Mouse (Mus musculus): ENCODE results near the gene Trpm2. TPM values are rescaled to one million over a fixed set of nuclear protein-coding genes. Genes with fewer than 3 reads are reported as not detected.

Gene Trpm2
- polyA plus RNA-seq, 1 experiment = 0.17 TPM

DNA sequence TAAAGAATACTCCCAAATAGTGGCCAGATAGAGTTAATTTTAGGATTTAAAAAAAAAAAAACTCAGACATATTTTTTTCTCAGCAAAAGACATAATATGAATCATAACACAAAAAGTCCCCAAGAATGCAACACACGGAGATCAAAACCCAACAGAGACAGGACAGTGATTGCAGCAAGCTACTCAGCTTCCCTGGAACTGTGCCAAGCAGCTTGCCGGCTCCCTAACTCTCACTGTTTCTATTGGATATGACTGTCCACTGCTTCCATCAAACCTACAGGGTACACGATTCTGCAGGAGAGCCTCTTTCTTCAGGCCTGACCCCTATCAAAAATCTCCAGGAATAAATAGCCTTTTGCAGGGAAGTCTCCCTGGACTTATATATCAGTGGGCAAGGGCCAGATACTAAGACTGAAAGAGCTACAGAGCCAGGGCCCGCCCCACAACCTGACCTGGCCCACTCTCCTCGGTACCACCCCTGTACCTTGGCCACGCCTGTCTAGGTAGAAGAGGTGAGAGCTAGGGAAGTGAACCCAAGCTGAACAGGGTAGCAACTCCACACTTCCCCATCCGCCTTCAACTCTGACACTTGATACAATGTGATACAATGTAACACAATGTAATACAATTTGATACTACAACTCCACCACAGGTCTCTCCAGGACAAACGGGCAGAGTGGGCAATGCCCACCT, 6.2 kb upstream of the Trpm2 start:
- Histone ChIP-seq H3K36me3 (ENCODE audit: control insufficient read depth, insufficient read depth, low read length) (no peaks in the 10 kb centered on the region), H3K27me3 (ENCODE audit: control insufficient read depth, insufficient read depth, low read length) (no peaks in the 10 kb centered on the region), H3K27ac (ENCODE audit: control insufficient read depth, insufficient read depth, low read depth, low read length) (no peak overlapping the region), H3K4me1 (ENCODE audit: control insufficient read depth, insufficient read depth, low read length) (peaks cover 2% of the 10 kb centered on the region), H3K4me3 (ENCODE audit: control insufficient read depth, low read depth, low read length) (no peak overlapping the region)
- TF ChIP-seq CTCF (IDR thresholded peaks at IDR 0.05; ENCODE audit: control insufficient read depth, insufficient read depth, insufficient replicate concordance, low read depth, low read length) = no peak
- no peak for TF ChIP-seq POLR2A (IDR thresholded peaks at IDR 0.05; ENCODE audit: control insufficient read depth, low read depth, low read length)

DNA sequence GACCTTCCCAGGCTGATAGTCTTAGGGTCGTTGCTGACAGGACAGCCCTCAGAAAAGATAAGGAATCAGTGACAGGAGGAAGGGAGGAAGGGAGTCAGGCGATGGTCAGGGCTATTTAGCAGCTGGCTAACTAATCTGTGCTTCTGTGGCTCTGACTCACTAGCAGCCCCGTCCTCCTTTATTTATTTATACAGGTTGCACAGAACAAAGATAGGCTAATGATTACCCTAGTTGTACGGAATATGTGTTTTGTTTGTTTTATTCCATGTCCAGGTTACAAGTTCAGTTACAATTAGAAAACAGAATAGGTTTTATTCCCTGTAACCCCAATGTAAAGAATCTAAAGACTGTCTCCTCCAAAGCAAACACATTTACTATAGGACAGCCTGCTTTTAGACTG, 5.3 kb upstream of the Trpm2 start:
- peaks cover 6% of the 10 kb centered on the region for H3K4me1 ChIP-seq (ENCODE audit: control insufficient read depth, insufficient read depth, low read length)
- no peak overlapping the region for H3K27ac ChIP-seq (ENCODE audit: control insufficient read depth, insufficient read depth, low read depth, low read length)
- H3K4me3 ChIP-seq (ENCODE audit: control insufficient read depth, low read depth, low read length) = no peak overlapping the region
- H3K36me3 ChIP-seq (ENCODE audit: control insufficient read depth, insufficient read depth, low read length) = no peaks in the 10 kb centered on the region
- no peaks in the 10 kb centered on the region for H3K27me3 ChIP-seq (ENCODE audit: control insufficient read depth, insufficient read depth, low read length)
- no peak for TF ChIP-seq CTCF (IDR thresholded peaks at IDR 0.05; ENCODE audit: control insufficient read depth, insufficient read depth, insufficient replicate concordance, low read depth, low read length)
- TF ChIP-seq POLR2A (IDR thresholded peaks at IDR 0.05; ENCODE audit: control insufficient read depth, low read depth, low read length) = no peak

GRCm38 (mm10) chr10:77974811-77975210, 4.4 kb upstream of the Trpm2 start:
- H3K36me3 ChIP-seq (ENCODE audit: control insufficient read depth, insufficient read depth, low read length) = no peaks in the 10 kb centered on the region
- no peak overlapping the region for H3K27ac ChIP-seq (ENCODE audit: control insufficient read depth, insufficient read depth, low read depth, low read length)
- H3K27me3 ChIP-seq (ENCODE audit: control insufficient read depth, insufficient read depth, low read length) = no peaks in the 10 kb centered on the region
- H3K4me1 ChIP-seq (ENCODE audit: control insufficient read depth, insufficient read depth, low read length) = peaks cover 6% of the 10 kb centered on the region
- no peak overlapping the region for H3K4me3 ChIP-seq (ENCODE audit: control insufficient read depth, low read depth, low read length)
- TF ChIP-seq CTCF (IDR thresholded peaks at IDR 0.05; ENCODE audit: control insufficient read depth, insufficient read depth, insufficient replicate concordance, low read depth, low read length) = no peak

- Histone ChIP-seq H3K4me1 (ENCODE audit: control insufficient read depth, insufficient read depth, low read length) (peaks cover 8% of the 10 kb centered on the region), H3K27me3 (ENCODE audit: control insufficient read depth, insufficient read depth, low read length) (no peaks in the 10 kb centered on the region), H3K36me3 (ENCODE audit: control insufficient read depth, insufficient read depth, low read length) (no peaks in the 10 kb centered on the region), H3K27ac (ENCODE audit: control insufficient read depth, insufficient read depth, low read depth, low read length) (no peak overlapping the region), H3K4me3 (ENCODE audit: control insufficient read depth, low read depth, low read length) (no peak overlapping the region)
- no peak for TF ChIP-seq POLR2A (IDR thresholded peaks at IDR 0.05; ENCODE audit: control insufficient read depth, low read depth, low read length)
- no peak for TF ChIP-seq CTCF (IDR thresholded peaks at IDR 0.05; ENCODE audit: control insufficient read depth, insufficient read depth, insufficient replicate concordance, low read depth, low read length)
These were observed 4.0 kb upstream of the Trpm2 start for GRCm38 (mm10) chr10:77974323-77974722.

GRCm38 (mm10) chr10:77971709-77972553, 1.6 kb upstream of the Trpm2 start:
- no peaks in the 10 kb centered on the region for H3K27me3 ChIP-seq (ENCODE audit: control insufficient read depth, insufficient read depth, low read length)
- peaks cover 6% of the 10 kb centered on the region for H3K4me1 ChIP-seq (ENCODE audit: control insufficient read depth, insufficient read depth, low read length)
- no peaks in the 10 kb centered on the region for H3K36me3 ChIP-seq (ENCODE audit: control insufficient read depth, insufficient read depth, low read length)
- TF ChIP-seq CTCF (IDR thresholded peaks at IDR 0.05; ENCODE audit: control insufficient read depth, insufficient read depth, insufficient replicate concordance, low read depth, low read length) (peak; percentile 67; the same call in 1 of the 2 replicates), POLR2A (IDR thresholded peaks at IDR 0.05; ENCODE audit: control insufficient read depth, low read depth, low read length) (no peak)
- H3K27ac ChIP-seq (ENCODE audit: control insufficient read depth, insufficient read depth, low read depth, low read length) = no peak overlapping the region
- no peak overlapping the region for H3K4me3 ChIP-seq (ENCODE audit: control insufficient read depth, low read depth, low read length)

DNA sequence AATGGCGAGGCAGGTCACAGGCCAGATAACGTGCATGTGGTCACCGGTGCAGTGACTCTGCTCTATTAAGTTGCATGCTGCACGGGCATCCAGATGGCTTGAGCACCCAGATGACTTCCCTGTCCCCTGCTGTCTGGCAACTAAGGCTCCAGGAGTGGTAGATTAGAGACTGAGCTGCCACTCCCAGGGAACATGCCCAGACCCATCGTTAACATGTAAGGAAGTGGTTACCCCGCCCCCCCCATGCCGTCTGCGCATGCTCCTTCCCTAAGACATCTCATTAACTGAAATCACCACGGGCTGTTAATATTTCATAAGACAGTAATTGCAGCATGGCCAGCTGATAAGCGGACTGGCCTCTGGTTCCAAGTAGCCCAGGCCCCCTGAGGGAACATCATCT, 828 bp upstream of the Trpm2 start:
- no peaks in the 10 kb centered on the region for H3K27me3 ChIP-seq (ENCODE audit: control insufficient read depth, insufficient read depth, low read length)
- H3K4me3 ChIP-seq (ENCODE audit: control insufficient read depth, low read depth, low read length) = no peak overlapping the region
- H3K27ac ChIP-seq (ENCODE audit: control insufficient read depth, insufficient read depth, low read depth, low read length) = no peak overlapping the region
- no peaks in the 10 kb centered on the region for H3K36me3 ChIP-seq (ENCODE audit: control insufficient read depth, insufficient read depth, low read length)
- TF ChIP-seq CTCF (IDR thresholded peaks at IDR 0.05; ENCODE audit: control insufficient read depth, insufficient read depth, insufficient replicate concordance, low read depth, low read length) (no peak), POLR2A (IDR thresholded peaks at IDR 0.05; ENCODE audit: control insufficient read depth, low read depth, low read length) (no peak)
- H3K4me1 ChIP-seq (ENCODE audit: control insufficient read depth, insufficient read depth, low read length) = peaks cover 6% of the 10 kb centered on the region

GRCm38 (mm10) chr10:77969973-77970325, 414 bp downstream of the Trpm2 start:
- H3K36me3 ChIP-seq (ENCODE audit: control insufficient read depth, insufficient read depth, low read length) = no peaks in the 10 kb centered on the region
- TF ChIP-seq POLR2A (IDR thresholded peaks at IDR 0.05; ENCODE audit: control insufficient read depth, low read depth, low read length) (no peak), CTCF (IDR thresholded peaks at IDR 0.05; ENCODE audit: control insufficient read depth, insufficient read depth, insufficient replicate concordance, low read depth, low read length) (no peak)
- H3K4me3 ChIP-seq (ENCODE audit: control insufficient read depth, low read depth, low read length) = no peak overlapping the region
- H3K27me3 ChIP-seq (ENCODE audit: control insufficient read depth, insufficient read depth, low read length) = no peaks in the 10 kb centered on the region
- H3K4me1 ChIP-seq (ENCODE audit: control insufficient read depth, insufficient read depth, low read length) = peaks cover 6% of the 10 kb centered on the region
- H3K27ac ChIP-seq (ENCODE audit: control insufficient read depth, insufficient read depth, low read depth, low read length) = no peak overlapping the region

All from testis, adult 2 months (tissue).